ENCODE assay signal across 19 mouse cellular contexts in the genomic region with DNA sequence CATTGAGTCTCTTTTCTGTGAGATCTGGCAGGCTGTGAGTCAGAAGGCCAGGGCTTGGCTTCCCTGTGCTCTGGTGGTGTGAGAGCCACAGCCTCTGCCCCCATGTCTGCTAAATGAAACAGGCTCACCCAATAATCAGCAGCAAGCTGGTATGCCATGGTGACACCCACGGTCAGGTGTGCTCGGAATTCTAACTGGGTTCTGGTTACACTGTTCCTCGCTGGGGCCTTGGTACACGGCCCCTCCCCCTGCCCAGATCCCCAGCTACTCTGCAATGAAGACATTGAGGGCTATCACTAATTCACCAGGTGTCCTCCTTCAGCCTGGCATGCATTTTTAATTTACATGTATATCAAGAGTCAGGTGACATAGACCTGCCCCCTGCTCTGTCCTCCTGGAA.
DNase-seq lines count a peak whose midpoint lies in the region; ATAC-seq and TF ChIP-seq lines count a peak whose summit lies in the region.
"Had no signal": no experiment of that assay in that cellular context is flagged by ENCODE, and none has a peak within 500 bp of the region (broad histone marks: within the 10 kb centered on the region; RNA-seq: fewer than 3 reads in every experiment).

No protein-coding gene starts in this region.

- H3K4me2 ChIP-seq in lung, embryonic 14.5 days: no peak overlapping the region
- H3K4me2 ChIP-seq: heart, embryonic 15.5 days; neural tube, embryonic 13.5 days had no signal

- WGBS in lung, embryonic 14.5 days: 71% methylated on average over 4 of the region's 4 CpGs

- no peak overlapping the region for H3K4me3 ChIP-seq in lung, embryonic 14.5 days (ENCODE audit: low read depth, low read length)
- H3K4me3 ChIP-seq: gastrocnemius, adult 2 months; heart, embryonic 15.5 days; neural tube, embryonic 13.5 days had no signal

- H3K9me3 ChIP-seq in lung, embryonic 14.5 days (ENCODE audit: low read depth, low read length): no peaks in the 10 kb centered on the region
- H3K9me3 ChIP-seq: heart, embryonic 15.5 days; neural tube, embryonic 13.5 days had no signal

- no peak for TF ChIP-seq CTCF in lung, embryonic 14.5 days (IDR thresholded peaks at IDR 0.05; ENCODE audit: low read depth)

- H3K36me3 ChIP-seq in lung, embryonic 14.5 days (ENCODE audit: insufficient read depth): no peaks in the 10 kb centered on the region
- H3K36me3 ChIP-seq: heart, embryonic 15.5 days; neural tube, embryonic 13.5 days had no signal

- DNase-seq in cerebellum, postnatal 14 days: peak; percentile 7 to 13
- DNase-seq in cerebellum, adult 9-11 months: no peak
- peak; percentile 39 for DNase-seq in lung, embryonic 14.5 days
- DNase-seq in lung, postnatal 4 days: no peak
- peak; percentile 27 for DNase-seq in kidney, adult 9 months
- peak; percentile 11 to 14 for DNase-seq in kidney, postnatal 36 days
- DNase-seq in left cerebral cortex, adult 18-20 months (ENCODE audit: low spot score in 2 of 2): no peak
- no peak for DNase-seq in thymus, postnatal 4 days
- DNase-seq: adrenal gland, postnatal 14 days; embryo, embryonic 11 days; gastrocnemius, adult 2 months; heart, adult 11 months; liver; right cerebral cortex, adult 18-20 months; thymus, adult 18-20 months had no signal

- H3K27ac ChIP-seq in lung, embryonic 14.5 days (ENCODE audit: low read depth): no peak overlapping the region
- H3K27ac ChIP-seq: gastrocnemius, adult 2 months; heart, embryonic 15.5 days; neural tube, embryonic 13.5 days had no signal

- ATAC-seq in lung, embryonic 14.5 days (ENCODE audit: insufficient read depth): no peak
- ATAC-seq: activated CD4-positive, CD25-positive, alpha-beta regulatory T cell, adult 4 months; hindbrain, embryonic 16.5 days had no signal

- no peaks in the 10 kb centered on the region for H3K27me3 ChIP-seq in lung, embryonic 14.5 days (ENCODE audit: insufficient read depth, low read length)
- H3K27me3 ChIP-seq: heart, embryonic 15.5 days; neural tube, embryonic 13.5 days had no signal

- H3K4me1 ChIP-seq in lung, embryonic 14.5 days (ENCODE audit: insufficient read depth): no peaks in the 10 kb centered on the region

- no peak overlapping the region for H3K9ac ChIP-seq in lung, embryonic 14.5 days
- H3K9ac ChIP-seq: heart, embryonic 15.5 days; neural tube, embryonic 13.5 days had no signal

Comparison
In these comparisons a context has a peak if more than half of its experiments do, and no peak if none do; other contexts are left out.
1. DNase-seq: peak in cerebellum, postnatal 14 days (2 of 2), lung, embryonic 14.5 days (single experiment), kidney, adult 9 months (single experiment) and kidney, postnatal 36 days (2 of 2); none in cerebellum, adult 9-11 months (single experiment), lung, postnatal 4 days (0 of 2), left cerebral cortex, adult 18-20 months (0 of 2) and thymus, postnatal 4 days (single experiment).